Mouse (Mus musculus): ENCODE results near the gene Sema3g.

DNA sequence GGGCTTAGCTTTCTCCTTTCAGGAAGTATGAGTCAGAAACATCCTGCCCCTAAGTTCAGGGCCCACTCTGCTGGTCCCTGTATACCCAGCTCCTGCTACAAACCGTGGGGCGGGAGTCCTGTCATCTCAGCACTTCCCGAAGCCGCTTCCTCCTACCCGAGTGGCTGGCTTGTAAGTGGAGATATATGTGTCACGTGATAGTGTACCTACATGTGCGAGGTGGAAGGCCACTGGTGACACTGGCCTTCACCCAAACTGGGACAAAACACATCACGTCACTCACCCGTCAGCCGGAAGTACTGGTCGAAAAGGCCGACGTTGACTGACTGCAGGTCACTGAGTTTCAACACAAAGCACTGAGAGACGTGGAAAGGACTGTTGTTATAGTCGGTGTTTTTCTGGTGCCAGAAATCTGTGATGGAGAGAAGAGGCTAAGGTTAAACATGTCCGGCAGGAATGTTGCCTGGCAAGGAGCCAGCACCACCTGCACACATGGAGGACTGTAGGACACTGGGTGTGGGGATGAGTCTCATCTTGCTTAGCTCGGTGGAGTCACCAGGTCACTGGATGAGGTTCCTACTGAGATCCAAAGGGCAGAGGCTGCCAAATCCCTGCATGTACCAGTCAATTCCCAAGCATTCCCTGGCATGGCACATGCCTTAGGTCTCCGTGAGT lies 44.7 kb upstream of the Sema3g start:
- no peak for TF ChIP-seq POLR2A (IDR thresholded peaks at IDR 0.05; ENCODE audit: insufficient read depth, low read depth, low read length)
- no peak for TF ChIP-seq CTCF (IDR thresholded peaks at IDR 0.05; ENCODE audit: insufficient read depth, low read depth, low read length)
